Mouse (Mus musculus) small intestine, adult 2 months (tissue): ENCODE data around the gene Snd1.

ENCODE experiments used
- CTCF ChIP-seq: fragments of 200-500 bp; IDR thresholded peaks from 2 replicates; pipeline ENCODE4 v1.5.1; 2012; ENCODE audit warnings: low read depth, mild to moderate bottlenecking, control low read depth, inconsistent platforms, low read length, moderate library complexity, mixed read lengths; ENCODE audit not compliant: insufficient replicate concordance, insufficient read length; ENCODE audit errors: extremely low read depth
- POLR2A ChIP-seq: fragments of 200-500 bp; IDR thresholded peaks from 2 replicates; pipeline ENCODE4 v1.6.1; 2012; ENCODE audit warnings: low read depth, mild to moderate bottlenecking, control low read depth, inconsistent platforms, low read length, moderate library complexity

- TF ChIP-seq CTCF (no peak), POLR2A (no peak)
Measured at GRCm38 (mm10) chr6:28488204-28488851, 13.4 kb downstream of the Snd1 start.
